Mouse (Mus musculus): ENCODE data around the gene Sncb.

Gene Sncb

GRCm38 (mm10) chr13:54749061-54749863, 17.1 kb downstream of the Sncb start:
- peak in 1 of 2 experiments; percentile 77 for DNase-seq (ENCODE audit: low spot score in 2 of 2)

- no peak for DNase-seq (ENCODE audit: low spot score in 2 of 2)
These were observed 17.7 kb downstream of the Sncb start for GRCm38 (mm10) chr13:54748721-54749060.

DNA sequence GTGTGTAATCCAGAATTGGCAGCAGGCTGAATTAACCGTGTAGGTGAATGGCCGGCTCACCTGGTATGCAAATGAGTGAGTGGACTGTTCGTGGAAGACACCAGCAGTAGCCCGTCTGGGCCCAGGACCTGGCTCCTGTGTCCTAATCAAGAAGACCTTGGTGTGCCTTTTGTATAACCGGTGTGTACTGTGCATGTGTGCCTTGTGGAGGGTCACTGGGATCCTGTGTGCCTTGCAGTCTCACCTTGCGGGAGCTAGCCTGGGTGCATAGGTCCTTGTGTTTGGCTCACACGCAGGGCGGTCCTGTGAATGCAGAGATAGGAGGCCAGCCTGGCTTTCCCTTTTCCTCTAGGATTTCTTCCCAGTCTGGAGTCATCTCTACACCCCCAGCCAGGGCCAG, 18.2 kb downstream of the Sncb start:
- DNase-seq (ENCODE audit: low spot score in 2 of 2) = no peak

DNA sequence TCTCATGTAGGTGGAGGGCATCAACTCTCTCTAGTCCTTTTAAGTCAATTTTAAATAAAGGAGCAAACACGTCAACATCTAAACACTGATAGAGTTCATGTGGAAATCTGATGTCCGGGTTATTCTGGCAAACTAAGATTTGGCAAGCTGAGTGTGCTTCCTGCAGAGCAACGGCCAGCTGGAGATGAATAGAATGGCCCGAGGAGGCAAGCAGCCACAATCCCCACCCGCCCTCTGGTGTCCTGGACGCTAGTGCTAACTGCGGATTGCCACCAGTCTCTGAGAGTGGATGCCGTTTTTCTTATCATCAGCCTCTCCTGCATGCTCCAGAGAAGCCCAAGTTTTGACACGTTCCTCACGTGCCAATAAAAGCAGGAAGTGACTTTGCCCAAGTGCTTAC, 19.5 kb downstream of the Sncb start:
- DNase-seq (ENCODE audit: low spot score in 2 of 2) = no peak

DNA sequence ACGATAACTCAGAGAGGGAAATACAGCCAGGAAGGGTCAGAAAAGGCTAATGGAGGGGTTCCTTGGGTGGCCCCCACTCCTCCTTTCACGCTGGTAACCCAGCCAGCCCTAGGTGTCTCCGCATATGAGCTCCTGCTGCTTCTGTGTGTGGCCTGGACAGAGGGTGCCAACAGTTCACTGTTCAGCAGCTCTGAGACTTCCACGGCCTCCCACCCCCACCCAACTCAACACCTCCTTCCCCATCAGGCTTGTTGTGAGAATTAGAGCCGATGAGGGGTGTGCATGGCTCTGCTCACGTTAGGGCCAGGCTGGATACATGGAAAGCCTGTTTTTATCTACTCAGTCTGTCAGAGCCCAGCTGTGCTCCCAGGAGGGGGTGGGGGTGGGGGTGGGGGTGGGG, 20.3 kb downstream of the Sncb start:
- no peak for DNase-seq (ENCODE audit: low spot score in 2 of 2)

GRCm38 (mm10) chr13:54738213-54738601, 28.2 kb downstream of the Sncb start:
- no peak for DNase-seq (ENCODE audit: low spot score in 2 of 2)

DNA sequence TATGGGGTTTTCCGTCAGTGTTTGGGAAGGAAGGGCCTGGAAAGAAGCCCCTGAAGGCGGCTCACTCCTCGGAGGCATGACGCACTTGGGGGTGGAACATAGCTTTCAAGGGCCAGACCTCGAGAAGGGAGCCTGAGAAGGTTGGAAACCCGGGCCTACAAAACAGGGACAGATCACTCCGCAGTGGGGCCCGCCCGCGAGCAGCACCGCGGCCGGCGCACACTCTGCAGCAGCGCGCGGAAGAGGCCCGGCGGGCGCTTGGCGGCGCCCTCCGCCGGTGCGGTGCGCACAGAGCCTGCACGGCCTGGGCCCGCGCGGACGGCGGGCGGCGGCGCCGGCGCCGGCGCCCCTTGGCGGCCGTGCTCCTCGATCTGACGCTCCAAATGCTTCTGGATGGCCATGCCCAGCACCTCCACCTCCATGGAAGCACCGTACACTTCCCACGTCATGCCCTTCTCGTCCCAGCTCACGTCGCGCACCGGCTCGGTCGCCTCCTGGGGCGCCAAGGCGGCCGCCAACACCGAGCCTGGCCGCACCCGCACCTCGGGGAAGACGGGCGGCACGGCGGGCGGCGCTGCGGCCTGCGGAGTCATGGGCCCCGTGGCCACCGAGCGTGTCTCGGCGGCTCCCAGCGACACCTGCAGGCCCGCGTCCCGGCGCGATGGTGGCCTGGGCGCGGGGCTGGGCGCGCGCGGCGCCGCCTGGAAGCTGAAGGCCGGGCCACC, 28.7 kb downstream of the Sncb start:
- DNase-seq (ENCODE audit: low spot score in 2 of 2) = no peak

GRCm38 (mm10) chr13:54736931-54737330, 29.5 kb downstream of the Sncb start:
- no peak for DNase-seq (ENCODE audit: low spot score in 2 of 2)

- no peak for DNase-seq (ENCODE audit: low spot score in 2 of 2)
These were observed 40.3 kb downstream of the Sncb start for GRCm38 (mm10) chr13:54726131-54726530.

GRCm38 (mm10) chr13:54723143-54723542, 43.3 kb downstream of the Sncb start:
- no peak for DNase-seq (ENCODE audit: low spot score in 2 of 2)

DNA sequence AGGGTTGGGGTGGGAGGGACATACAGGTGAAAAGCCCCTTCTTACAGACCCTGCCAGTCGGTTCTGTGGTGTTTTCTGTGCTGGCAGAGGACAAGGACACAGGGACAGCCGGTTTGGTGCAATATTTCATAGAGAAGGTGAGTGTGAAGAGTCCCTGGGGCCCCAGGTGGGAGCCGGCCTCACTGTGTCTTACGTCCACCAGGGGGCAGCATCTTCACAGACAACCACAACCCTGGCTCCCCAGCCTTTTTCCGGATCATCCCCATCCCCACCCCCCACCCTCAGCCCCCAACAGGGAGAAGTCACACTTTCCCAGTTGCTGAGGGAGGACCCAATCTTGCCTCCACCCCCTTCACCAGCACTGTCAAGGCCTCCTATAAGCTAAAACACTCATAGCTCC, 49.5 kb downstream of the Sncb start:
- peak in 1 of 2 experiments; percentile 48 for DNase-seq (ENCODE audit: low spot score in 2 of 2)

DNA sequence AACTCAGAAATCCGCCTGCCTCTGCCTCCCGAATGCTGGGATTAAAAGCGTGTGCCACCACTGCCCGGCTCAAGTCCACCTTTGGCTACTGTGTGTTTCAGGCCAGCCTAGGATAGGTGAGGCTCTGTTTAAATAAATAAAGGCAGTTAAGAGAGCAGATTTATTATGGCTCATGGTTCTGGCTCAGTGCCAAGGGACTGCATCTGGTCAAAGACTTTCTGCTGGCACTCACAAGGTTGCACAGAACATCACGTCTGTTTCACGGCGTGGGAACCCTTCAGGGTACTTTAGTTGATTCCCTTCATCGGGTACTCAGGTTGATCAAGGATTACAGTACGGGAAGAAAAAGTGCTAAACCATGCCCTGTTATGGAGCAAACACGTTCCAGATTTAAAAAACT, 51.4 kb downstream of the Sncb start:
- DNase-seq (ENCODE audit: low spot score in 2 of 2) = no peak

GRCm38 (mm10) chr13:54714393-54714792, 52.0 kb downstream of the Sncb start:
- DNase-seq (ENCODE audit: low spot score in 2 of 2) = no peak

DNA sequence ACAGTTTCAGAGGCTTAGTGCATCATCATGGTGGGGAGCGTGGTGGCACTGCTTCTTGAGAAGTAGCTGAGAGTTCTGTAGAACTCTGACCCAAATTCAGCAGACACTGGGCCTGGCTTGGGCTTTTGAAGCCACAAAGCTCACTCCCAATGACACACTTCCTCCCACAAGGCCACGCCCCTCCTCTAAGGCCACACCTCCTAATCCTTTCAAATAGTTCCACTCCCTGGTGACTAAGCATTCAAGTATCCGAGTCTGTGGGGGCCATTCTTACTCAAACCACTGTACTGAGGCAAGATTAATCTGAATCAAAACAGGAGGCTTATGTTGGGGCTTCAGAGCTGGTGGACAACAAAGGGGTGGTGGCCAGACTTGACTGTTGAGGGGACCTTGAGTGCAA, 55.5 kb downstream of the Sncb start:
- no peak for DNase-seq (ENCODE audit: low spot score in 2 of 2)

Data from frontal cortex, postnatal 10 days (tissue).